Mouse (Mus musculus) limb, embryonic 15.5 days (tissue): ENCODE measurements at regions not wholly inside any gene's neighbourhood (a gene's known extent, or its start where the extent isn't known, plus 50 kb on each side); places are given as distances from the start of the nearest gene placed in this dataset.
A peak's percentile ranks its signal among the peaks of the same experiment; 100 is the strongest.

ENCODE experiments used
- ATAC-seq: fragments of 200-750 bp; cut with Nextera tagmentation; 2 replicates; pipeline ENCODE4 v1.8.0; 2017; ENCODE audit warnings: low read depth, moderate TSS enrichment; ENCODE audit not compliant: insufficient number of reproducible peaks, low FRiP score, low TSS enrichment
- H3K27ac ChIP-seq: fragments of 300-500 bp; sonication (generic); 2 replicates; pipeline ENCODE4 v1.5.1; 2015; ENCODE audit warnings: moderate library complexity, mild to moderate bottlenecking, inconsistent platforms
- H3K27me3 ChIP-seq: fragments of 300-500 bp; sonication (generic); 2 replicates; pipeline ENCODE4 v1.6.1; 2015; ENCODE audit warnings: inconsistent platforms
- H3K36me3 ChIP-seq: fragments of 300-500 bp; sonication (generic); 2 replicates; pipeline ENCODE4 v1.6.1; 2015; ENCODE audit warnings: inconsistent platforms
- H3K4me1 ChIP-seq: fragments of 300-500 bp; sonication (generic); 2 replicates; pipeline ENCODE4 v1.6.1; 2015; ENCODE audit warnings: inconsistent platforms
- H3K4me2 ChIP-seq: fragments of 300-500 bp; sonication (generic); 2 replicates; pipeline ENCODE4 v1.6.1; 2015; ENCODE audit warnings: mild to moderate bottlenecking, inconsistent platforms
- H3K4me3 ChIP-seq: fragments of 300-500 bp; sonication (generic); 2 replicates; pipeline ENCODE4 v1.5.1; 2015; ENCODE audit warnings: mild to moderate bottlenecking, inconsistent platforms
- H3K9ac ChIP-seq: fragments of 300-500 bp; sonication (generic); 2 replicates; pipeline ENCODE4 v1.6.1; 2015; ENCODE audit warnings: inconsistent platforms
- H3K9me3 ChIP-seq: fragments of 300-500 bp; sonication (generic); 2 replicates; pipeline ENCODE4 v1.6.1; 2016; ENCODE audit warnings: inconsistent platforms
- WGBS: fragments of 180-500 bp; shearing (Covaris S2); methylation state at CpG from one replicate; pipeline ENCODE4 v1.1.7; 2015; 5-methylcytosine and 5-hydroxymethylcytosine counted together

- Histone ChIP-seq H3K4me2 (no peak overlapping the region), H3K27me3 (no peaks in the 10 kb centered on the region), H3K27ac (no peak overlapping the region), H3K9me3 (no peaks in the 10 kb centered on the region), H3K4me3 (no peak overlapping the region), H3K36me3 (no peaks in the 10 kb centered on the region), H3K9ac (no peak overlapping the region), H3K4me1 (no peaks in the 10 kb centered on the region)
- 80% methylated on average over 5 of the region's 5 CpGs for WGBS
- no peak for ATAC-seq
Observed at GRCm38 (mm10) chr11:34153749-34154525, 54.0 kb downstream of the Foxi1 start.

DNA sequence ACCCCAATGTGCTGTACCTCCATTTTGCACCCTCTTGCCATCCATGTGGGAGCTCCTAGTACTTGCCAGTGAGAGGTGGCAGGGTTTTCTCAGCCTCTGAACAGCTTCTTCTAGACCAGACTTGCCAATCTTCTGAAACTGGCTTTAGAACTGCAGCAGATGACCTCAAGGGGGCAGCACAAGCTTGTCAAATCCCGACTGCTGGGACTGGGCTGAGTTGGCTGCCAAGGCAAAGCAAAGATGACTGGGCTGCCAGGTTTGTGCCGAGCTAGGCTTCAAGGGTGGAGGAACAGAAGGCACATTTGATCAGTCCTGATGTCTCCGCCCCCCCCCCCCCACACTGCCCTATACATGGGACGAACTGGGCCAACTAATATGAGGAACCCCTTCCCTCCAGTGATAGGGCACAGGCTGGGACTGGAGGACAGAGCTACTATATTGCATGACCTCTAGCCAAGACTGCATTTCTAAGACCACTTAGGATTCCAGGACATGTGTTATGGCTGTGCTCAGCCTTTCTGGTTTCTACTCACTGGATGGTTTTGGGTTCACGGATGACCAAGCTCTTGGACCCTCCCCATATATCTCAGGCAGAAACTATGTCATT lies 51.1 kb upstream of the 4930469K13Rik start:
- Histone ChIP-seq H3K27ac (no peak overlapping the region), H3K9ac (no peak overlapping the region), H3K4me1 (no peaks in the 10 kb centered on the region), H3K27me3 (no peaks in the 10 kb centered on the region), H3K9me3 (no peaks in the 10 kb centered on the region), H3K4me2 (no peak overlapping the region), H3K36me3 (no peaks in the 10 kb centered on the region), H3K4me3 (no peak overlapping the region)
- WGBS: 37% methylated on average over 5 of the region's 5 CpGs
- ATAC-seq: peak; percentile 24; the same call in 1 of the 2 replicates
